Mouse (Mus musculus) stomach, embryonic 14.5 days (tissue): ENCODE data around the gene Traf5. TPM values are rescaled to one million over a fixed set of nuclear protein-coding genes. Genes with fewer than 3 reads are reported as not detected.

Source experiments
- ATAC-seq: fragments of 200-750 bp; cut with Nextera tagmentation; 2 replicates; pipeline ENCODE4 v1.8.0; 2017; ENCODE audit warnings: low read depth, moderate TSS enrichment; ENCODE audit not compliant: insufficient number of reproducible peaks, insufficient read depth, low FRiP score
- H3K27ac ChIP-seq: fragments of 300-500 bp; sonication (generic); 2 replicates; pipeline ENCODE4 v1.5.1; 2014; ENCODE audit warnings: mild to moderate bottlenecking, low read length, moderate library complexity, mixed read lengths
- H3K27me3 ChIP-seq: fragments of 300-500 bp; sonication (generic); 2 replicates; pipeline ENCODE4 v1.6.1; 2014; ENCODE audit warnings: low read length, control low read depth, mixed read lengths; ENCODE audit not compliant: control insufficient read depth, insufficient read depth
- H3K36me3 ChIP-seq: fragments of 300-500 bp; sonication (generic); 2 replicates; pipeline ENCODE4 v1.6.1; 2014; ENCODE audit warnings: mild to moderate bottlenecking, control low read depth, low read length, moderate library complexity, mixed read lengths; ENCODE audit not compliant: control insufficient read depth, insufficient read depth
- H3K4me1 ChIP-seq: fragments of 300-500 bp; sonication (generic); 2 replicates; pipeline ENCODE4 v1.6.1; 2014; ENCODE audit warnings: low read length, control low read depth, mixed read lengths; ENCODE audit not compliant: control insufficient read depth, insufficient read depth
- H3K4me2 ChIP-seq: fragments of 300-500 bp; sonication (generic); replicated peaks from 2 replicates; pipeline ENCODE4 v1.6.1; 2014; ENCODE audit warnings: low read depth, low read length, control low read depth
- H3K4me3 ChIP-seq: fragments of 300-500 bp; sonication (generic); 2 replicates; pipeline ENCODE4 v1.5.1; 2014; ENCODE audit warnings: low read depth, low read length, control low read depth
- H3K9ac ChIP-seq: fragments of 300-500 bp; sonication (generic); replicated peaks from 2 replicates; pipeline ENCODE4 v1.6.1; 2014; ENCODE audit warnings: low read depth, mild to moderate bottlenecking, control low read depth, low read length, moderate library complexity, mixed read lengths
- H3K9me3 ChIP-seq: fragments of 300-500 bp; sonication (generic); 2 replicates; pipeline ENCODE4 v1.6.1; 2016; ENCODE audit warnings: low read depth, low read length, control low read depth; ENCODE audit not compliant: control insufficient read depth
- WGBS: fragments of 180-500 bp; shearing (Covaris S2); extraction: QIAGEN DNeasy Blood & Tissue Kit; methylation state at CpG from one replicate; pipeline ENCODE4 v1.1.7; 2014; 5-methylcytosine and 5-hydroxymethylcytosine counted together
- polyA plus RNA-seq: library from polyadenylated mRNA; unstranded; fragments of >200 nt; fragmentation: Nextera tagmentation; extraction: Ambion mirVana; gene quantifications from 2 replicates; pipeline ENCODE4 v1.2.1, GENCODE M21; 2014

Traf5 gene
- polyA plus RNA-seq, 1 experiment from 2014 or later, result 28.8 TPM

- Histone ChIP-seq H3K27ac (no peak overlapping the region), H3K4me2 (no peak overlapping the region), H3K4me3 (no peak overlapping the region), H3K4me1 (no peaks in the 10 kb centered on the region), H3K36me3 (peaks cover 39% of the 10 kb centered on the region), H3K9ac (no peak overlapping the region), H3K9me3 (no peaks in the 10 kb centered on the region), H3K27me3 (no peaks in the 10 kb centered on the region)
- WGBS, result 91% methylated on average over 11 of the region's 11 CpGs
- no peak for ATAC-seq
These were observed 8.4 kb upstream of the Traf5 start for GRCm38 (mm10) chr1:192100742-192101141.

- peaks cover 11% of the 10 kb centered on the region for H3K36me3 ChIP-seq
- no peak overlapping the region for H3K27ac ChIP-seq
- no peak for ATAC-seq
- no peaks in the 10 kb centered on the region for H3K9me3 ChIP-seq
- WGBS, result 92% methylated on average over 5 of the region's 5 CpGs
- H3K9ac ChIP-seq, result no peak overlapping the region
- H3K4me1 ChIP-seq, result peaks cover 3% of the 10 kb centered on the region; the same call in 1 of the 2 replicates
- no peak overlapping the region for H3K4me2 ChIP-seq
- no peaks in the 10 kb centered on the region for H3K27me3 ChIP-seq
- H3K4me3 ChIP-seq, result no peak overlapping the region
These were observed 3.3 kb upstream of the Traf5 start for GRCm38 (mm10) chr1:192095626-192096025.

- H3K36me3 ChIP-seq, result peaks cover 8% of the 10 kb centered on the region; the same call in 1 of the 2 replicates
- 54% methylated on average over 13 of the region's 13 CpGs for WGBS
- H3K4me2 ChIP-seq, result no peak overlapping the region
- H3K4me3 ChIP-seq, result no peak overlapping the region
- no peak overlapping the region for H3K9ac ChIP-seq
- H3K9me3 ChIP-seq, result no peaks in the 10 kb centered on the region
- H3K27me3 ChIP-seq, result no peaks in the 10 kb centered on the region
- no peak for ATAC-seq
- no peak overlapping the region for H3K27ac ChIP-seq
- H3K4me1 ChIP-seq, result peaks cover 8% of the 10 kb centered on the region; the same call in 1 of the 2 replicates
These were observed 2.3 kb upstream of the Traf5 start for GRCm38 (mm10) chr1:192094451-192095170.

- WGBS, result 25% methylated on average over 16 of the region's 16 CpGs
- Histone ChIP-seq H3K9ac (no peak overlapping the region), H3K4me2 (peak overlapping the region; percentile 62), H3K27me3 (no peaks in the 10 kb centered on the region), H3K27ac (no peak overlapping the region), H3K9me3 (no peaks in the 10 kb centered on the region), H3K4me3 (peak overlapping the region; percentile 58), H3K4me1 (peaks cover 9% of the 10 kb centered on the region; the same call in 1 of the 2 replicates), H3K36me3 (peaks cover 2% of the 10 kb centered on the region; the same call in 1 of the 2 replicates)
- peak; percentile 78 for ATAC-seq
These were observed 711 bp upstream of the Traf5 start for GRCm38 (mm10) chr1:192092879-192093660.

GRCm38 (mm10) chr1:192090689-192091567 lies 1.4 kb downstream of the Traf5 start:
- no peaks in the 10 kb centered on the region for H3K9me3 ChIP-seq
- WGBS, result 71% methylated on average over 11 of the region's 11 CpGs
- H3K27me3 ChIP-seq, result no peaks in the 10 kb centered on the region
- peak overlapping the region; percentile 58 for H3K4me3 ChIP-seq
- ATAC-seq, result no peak
- peaks cover 14% of the 10 kb centered on the region; the same call in 1 of the 2 replicates for H3K4me1 ChIP-seq
- peak overlapping the region; percentile 67; the same call in 1 of the 2 replicates for H3K9ac ChIP-seq
- no peaks in the 10 kb centered on the region for H3K36me3 ChIP-seq
- peak overlapping the region; percentile 62 for H3K4me2 ChIP-seq
- H3K27ac ChIP-seq, result no peak overlapping the region; the same call in 1 of the 2 replicates

- 82% methylated on average over 3 of the region's 3 CpGs for WGBS
- H3K4me2 ChIP-seq, result peak overlapping the region; percentile 62
- H3K27me3 ChIP-seq, result no peaks in the 10 kb centered on the region
- peaks cover 14% of the 10 kb centered on the region; the same call in 1 of the 2 replicates for H3K4me1 ChIP-seq
- H3K27ac ChIP-seq, result no peak overlapping the region
- ATAC-seq, result no peak
- no peaks in the 10 kb centered on the region for H3K36me3 ChIP-seq
- H3K9me3 ChIP-seq, result no peaks in the 10 kb centered on the region
- no peak overlapping the region for H3K9ac ChIP-seq
- no peak overlapping the region for H3K4me3 ChIP-seq
These were observed 2.1 kb downstream of the Traf5 start for GRCm38 (mm10) chr1:192090281-192090680.

GRCm38 (mm10) chr1:192089208-192090166 lies 2.9 kb downstream of the Traf5 start:
- Histone ChIP-seq H3K27me3 (no peaks in the 10 kb centered on the region), H3K9ac (no peak overlapping the region), H3K9me3 (no peaks in the 10 kb centered on the region), H3K4me2 (no peak overlapping the region), H3K4me1 (peaks cover 14% of the 10 kb centered on the region; the same call in 1 of the 2 replicates), H3K4me3 (no peak overlapping the region), H3K36me3 (no peaks in the 10 kb centered on the region), H3K27ac (no peak overlapping the region)
- WGBS, result 70% methylated on average over 9 of the region's 9 CpGs
- no peak for ATAC-seq
